Mouse (Mus musculus) testis, adult 2 months (tissue): ENCODE data around the gene Amigo2. TPM values are rescaled to one million over a fixed set of nuclear protein-coding genes. Genes with fewer than 3 reads are reported as not detected.

ENCODE experiments used
- H3K27ac ChIP-seq: fragments of 200-500 bp; 2 replicates; pipeline ENCODE4 v1.5.1; 2012; ENCODE audit warnings: low read depth, low read length; ENCODE audit not compliant: control insufficient read depth, insufficient read depth
- H3K27me3 ChIP-seq: fragments of 200-500 bp; 2 replicates; pipeline ENCODE4 v1.6.1; 2012; ENCODE audit warnings: mild to moderate bottlenecking, low read length, moderate library complexity; ENCODE audit not compliant: control insufficient read depth, insufficient read depth
- H3K36me3 ChIP-seq: fragments of 200-500 bp; 2 replicates; pipeline ENCODE4 v1.6.1; 2012; ENCODE audit warnings: mild to moderate bottlenecking, low read length; ENCODE audit not compliant: control insufficient read depth, insufficient read depth
- H3K4me1 ChIP-seq: fragments of 200-500 bp; 2 replicates; pipeline ENCODE4 v1.6.1; 2012; ENCODE audit warnings: low read length; ENCODE audit not compliant: control insufficient read depth, insufficient read depth
- H3K4me3 ChIP-seq: fragments of 200-500 bp; 2 replicates; pipeline ENCODE4 v1.5.1; 2012; ENCODE audit warnings: low read depth, mild to moderate bottlenecking, low read length, moderate library complexity, mixed read lengths; ENCODE audit not compliant: control insufficient read depth
- CTCF ChIP-seq: fragments of 200-500 bp; IDR thresholded peaks from 2 replicates; pipeline ENCODE4 v1.5.1; 2012; ENCODE audit warnings: low read depth, mild to moderate bottlenecking, inconsistent platforms, low read length, moderate library complexity; ENCODE audit not compliant: control insufficient read depth, insufficient read depth, insufficient replicate concordance
- POLR2A ChIP-seq: fragments of 200-500 bp; IDR thresholded peaks from 2 replicates; pipeline ENCODE4 v1.6.1; 2012; ENCODE audit warnings: low read depth, mild to moderate bottlenecking, inconsistent platforms, low read length, moderate library complexity; ENCODE audit not compliant: control insufficient read depth
- polyA plus RNA-seq: library from polyadenylated mRNA; depleted of rRNA; stranded (reverse); fragments of >200 nt; gene quantifications from 2 replicates; pipeline ENCODE4 v1.2.3, GENCODE M21; 2012

The Amigo2 gene
- polyA plus RNA-seq, 1 experiment: 1.3 TPM

DNA sequence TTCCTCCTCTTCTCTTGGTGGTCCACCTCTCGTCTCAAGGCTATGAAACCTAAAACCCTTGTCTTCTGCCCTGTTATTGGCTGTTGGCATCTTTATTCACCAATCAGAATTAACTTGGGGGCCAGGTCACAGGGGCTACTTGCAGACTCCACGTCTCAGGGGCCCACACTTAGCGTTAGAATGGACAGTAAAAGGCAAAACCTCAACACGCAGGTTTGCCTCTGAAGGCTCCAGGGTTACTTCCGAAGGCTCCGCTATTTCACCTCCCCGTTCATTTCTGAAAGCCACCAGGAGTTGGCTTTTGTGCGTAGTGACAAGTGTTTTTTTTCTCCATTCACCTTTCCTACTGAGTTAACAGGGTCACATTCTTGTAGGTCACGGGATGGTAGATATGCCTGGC lies 15.2 kb upstream of the Amigo2 start:
- Histone ChIP-seq H3K4me1 (no peaks in the 10 kb centered on the region), H3K27ac (peak overlapping the region; percentile 66), H3K36me3 (no peaks in the 10 kb centered on the region), H3K4me3 (no peak overlapping the region), H3K27me3 (no peaks in the 10 kb centered on the region)
- TF ChIP-seq POLR2A: no peak
- no peak for TF ChIP-seq CTCF

GRCm38 (mm10) chr15:97259968-97260597 lies 13.0 kb upstream of the Amigo2 start:
- H3K4me3 ChIP-seq: no peak overlapping the region
- H3K4me1 ChIP-seq: no peaks in the 10 kb centered on the region
- TF ChIP-seq CTCF: no peak
- no peak for TF ChIP-seq POLR2A
- no peaks in the 10 kb centered on the region for H3K36me3 ChIP-seq
- H3K27me3 ChIP-seq: no peaks in the 10 kb centered on the region
- peak overlapping the region; percentile 65 for H3K27ac ChIP-seq

- Histone ChIP-seq H3K4me3 (no peak overlapping the region), H3K27ac (no peak overlapping the region), H3K36me3 (no peaks in the 10 kb centered on the region), H3K4me1 (no peaks in the 10 kb centered on the region), H3K27me3 (no peaks in the 10 kb centered on the region)
- TF ChIP-seq POLR2A (no peak), CTCF (no peak)
Measured at GRCm38 (mm10) chr15:97259300-97259699, 12.2 kb upstream of the Amigo2 start.

DNA sequence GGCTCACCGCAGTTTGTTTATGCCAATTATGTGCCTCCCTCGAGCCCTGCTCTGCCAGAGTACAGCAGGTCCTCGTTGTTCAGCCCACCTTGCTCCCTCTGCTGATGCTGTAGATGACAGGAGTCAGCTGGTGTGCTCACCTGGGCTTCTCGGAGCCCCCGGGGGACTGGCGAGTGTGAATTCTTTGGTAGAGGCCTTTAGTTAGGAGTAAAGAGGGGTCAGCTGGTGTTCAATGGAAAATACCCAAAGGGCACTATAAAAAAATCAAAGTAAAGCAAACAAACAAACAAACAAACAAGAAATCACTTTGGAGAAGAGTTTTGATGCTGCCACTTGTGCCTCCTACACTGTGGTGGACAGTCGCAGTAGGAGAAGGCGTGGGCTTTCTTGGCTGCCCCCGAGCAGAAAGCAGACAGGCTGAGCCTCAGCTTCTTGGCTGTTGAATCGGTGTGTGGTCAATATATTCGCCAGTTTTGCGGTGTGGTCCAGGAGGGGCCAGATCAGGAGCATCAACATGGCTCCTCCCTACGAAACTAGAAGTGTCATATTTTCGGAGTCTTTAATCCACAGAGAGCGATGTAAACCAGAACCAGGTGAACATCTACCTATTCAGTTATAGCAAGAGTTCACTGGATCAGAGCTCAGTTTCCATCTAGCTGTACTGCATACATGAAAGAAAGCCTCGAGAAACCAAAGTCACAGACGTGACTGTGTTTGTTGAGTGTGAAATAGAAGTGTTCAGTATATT lies 11.6 kb upstream of the Amigo2 start:
- no peak for TF ChIP-seq CTCF
- TF ChIP-seq POLR2A: no peak

GRCm38 (mm10) chr15:97257206-97257775 lies 10.2 kb upstream of the Amigo2 start:
- Histone ChIP-seq H3K36me3 (no peaks in the 10 kb centered on the region), H3K27ac (no peak overlapping the region; the same call in 1 of the 2 replicates), H3K4me3 (no peak overlapping the region), H3K4me1 (peaks cover 4% of the 10 kb centered on the region; the same call in 1 of the 2 replicates), H3K27me3 (no peaks in the 10 kb centered on the region)
- TF ChIP-seq CTCF (no peak), POLR2A (no peak)

More for the DNA sequence above, 11.6 kb upstream of the Amigo2 start:
- Histone ChIP-seq H3K4me1 (peaks cover 2% of the 10 kb centered on the region; the same call in 1 of the 2 replicates), H3K27me3 (no peaks in the 10 kb centered on the region), H3K4me3 (no peak overlapping the region), H3K36me3 (no peaks in the 10 kb centered on the region), H3K27ac (no peak overlapping the region)

DNA sequence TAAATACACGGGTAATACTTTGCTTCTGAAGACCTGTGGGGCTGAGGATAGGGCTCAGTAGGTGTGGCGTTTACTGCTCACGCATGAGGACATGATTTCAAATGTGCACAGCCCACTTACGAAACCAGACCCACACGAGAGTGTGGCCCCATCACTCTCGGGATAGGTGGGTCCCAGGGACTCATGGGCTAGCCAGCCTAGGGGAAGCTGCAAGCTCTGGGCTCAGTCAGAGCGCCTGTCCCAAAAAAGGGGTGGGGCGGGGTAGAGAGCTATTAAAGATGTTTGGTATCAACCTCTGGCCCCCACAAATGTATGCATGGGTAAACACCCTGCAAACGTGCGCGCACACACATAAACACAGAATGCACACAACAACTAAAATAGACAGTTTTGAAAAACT lies 9.3 kb upstream of the Amigo2 start:
- TF ChIP-seq CTCF (no peak), POLR2A (no peak)

GRCm38 (mm10) chr15:97255800-97256199 lies 8.7 kb upstream of the Amigo2 start:
- no peak overlapping the region for H3K27ac ChIP-seq
- H3K27me3 ChIP-seq: no peaks in the 10 kb centered on the region
- peaks cover 4% of the 10 kb centered on the region; the same call in 1 of the 2 replicates for H3K4me1 ChIP-seq
- H3K4me3 ChIP-seq: no peak overlapping the region
- TF ChIP-seq POLR2A (no peak), CTCF (no peak)
- no peaks in the 10 kb centered on the region for H3K36me3 ChIP-seq

More for the DNA sequence above, 9.3 kb upstream of the Amigo2 start:
- peaks cover 4% of the 10 kb centered on the region; the same call in 1 of the 2 replicates for H3K4me1 ChIP-seq
- no peaks in the 10 kb centered on the region for H3K36me3 ChIP-seq
- no peak overlapping the region for H3K4me3 ChIP-seq
- no peak overlapping the region for H3K27ac ChIP-seq
- H3K27me3 ChIP-seq: no peaks in the 10 kb centered on the region
